Mouse (Mus musculus) C2C12 (cell line): Measurements from ENCODE around the gene Emilin3.

ENCODE experiments used
- CTCF ChIP-seq: IDR thresholded peaks from one replicate; pipeline ENCODE4 v1.5.1; 2011; ENCODE audit not compliant: control insufficient read depth, insufficient read depth, insufficient read length
- MAX ChIP-seq: IDR thresholded peaks from one replicate; pipeline ENCODE4 v1.6.1; 2011; ENCODE audit warnings: mild to moderate bottlenecking, control low read depth
- MYOG ChIP-seq: IDR thresholded peaks from one replicate; pipeline ENCODE4 v1.6.1; 2011; ENCODE audit not compliant: control insufficient read depth, insufficient read length; ENCODE audit errors: extremely low read depth
- USF1 ChIP-seq: IDR thresholded peaks from one replicate; pipeline ENCODE4 v1.6.1; 2011; ENCODE audit warnings: low read depth, mild to moderate bottlenecking, control low read depth, moderate library complexity

GRCm38 (mm10) chr2:160958737-160959136 lies 46.6 kb upstream of the Emilin3 start:
- TF ChIP-seq CTCF (no peak), MAX (no peak), USF1 (no peak), MYOG (no peak)
